Mouse (Mus musculus): ENCODE results near the gene Ikzf3. TPM values are rescaled to one million over a fixed set of nuclear protein-coding genes. Genes with fewer than 3 reads are reported as not detected.
A peak's percentile ranks its signal among the peaks of the same experiment; 100 is the strongest.

Gene Ikzf3
- polyA plus RNA-seq, 1 experiment = not detected

DNA sequence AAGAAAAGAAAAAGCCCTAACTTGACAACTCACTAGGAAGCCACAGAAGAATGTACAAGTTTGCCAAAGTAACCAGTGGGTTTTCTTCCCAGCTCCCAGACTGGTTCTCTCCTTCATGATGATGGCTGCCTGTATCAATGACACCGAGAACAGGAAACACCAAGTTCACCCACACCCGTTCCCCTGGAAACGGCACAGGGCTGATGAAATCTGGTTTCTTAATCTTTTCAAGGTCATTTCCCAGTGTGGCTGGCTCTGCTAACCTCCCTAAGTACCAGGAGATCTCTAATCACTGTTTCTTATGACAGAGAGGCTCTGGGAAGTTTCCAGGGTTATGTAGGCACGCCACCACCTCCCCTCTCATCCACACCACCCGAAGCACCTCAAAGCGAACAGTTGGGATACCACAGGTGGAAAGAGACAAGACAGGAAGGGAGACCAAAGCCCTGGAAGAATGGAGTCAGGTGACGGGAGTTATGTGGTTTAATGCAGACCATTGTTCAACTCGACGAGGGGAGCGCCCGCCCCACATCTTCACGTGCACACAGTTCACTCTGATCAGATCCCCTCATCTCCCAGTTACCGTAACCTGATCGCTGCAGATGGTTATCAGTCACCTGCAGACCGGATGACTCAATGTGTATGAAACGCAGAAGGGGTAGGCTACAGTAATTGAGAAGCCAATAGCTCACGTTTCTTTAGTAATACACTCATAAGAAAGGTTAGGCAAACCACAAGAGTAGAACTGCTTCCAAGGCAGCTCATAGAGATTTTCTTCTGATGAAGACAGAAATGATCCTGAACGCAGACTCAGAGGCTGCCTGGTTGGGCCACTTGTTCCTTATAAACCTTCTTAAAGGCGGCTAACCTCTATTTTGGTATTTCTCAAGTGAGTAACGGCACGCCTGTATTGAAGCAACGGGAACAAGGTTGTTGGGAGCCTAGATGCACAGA lies 75.8 kb downstream of the Ikzf3 start:
- H3K4me1 ChIP-seq (ENCODE audit: control insufficient read depth, insufficient read depth, low read length) = no peaks in the 10 kb centered on the region
- H3K4me3 ChIP-seq (ENCODE audit: insufficient read depth, low read length) = no peak overlapping the region
- TF ChIP-seq POLR2A (IDR thresholded peaks at IDR 0.05; ENCODE audit: borderline replicate concordance, low read depth, low read length) (no peak), CTCF (IDR thresholded peaks at IDR 0.05; ENCODE audit: low read depth, low read length) (no peak)
- no peak overlapping the region for H3K27ac ChIP-seq (ENCODE audit: insufficient read depth, low read depth, low read length)

DNA sequence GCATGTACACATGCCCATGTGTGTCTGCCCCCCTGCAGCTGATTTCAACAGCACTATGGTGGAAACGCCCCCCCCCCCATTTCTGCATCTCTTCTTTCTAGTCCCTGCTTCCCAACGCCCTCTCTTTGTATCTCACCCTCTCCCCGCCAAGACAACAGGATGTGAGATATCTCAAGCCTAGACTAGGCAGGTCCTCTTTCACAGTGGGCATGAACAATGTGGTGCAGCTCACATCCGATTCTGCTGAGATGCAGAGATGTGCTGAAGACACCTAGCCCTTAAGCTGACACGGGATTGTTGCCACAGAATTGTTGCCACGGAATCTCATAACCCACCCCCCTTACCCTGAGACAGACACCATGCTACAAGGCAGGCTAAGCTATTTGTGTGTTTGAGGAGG lies 81.3 kb downstream of the Ikzf3 start:
- no peak for TF ChIP-seq POLR2A (IDR thresholded peaks at IDR 0.05; ENCODE audit: borderline replicate concordance, low read depth, low read length)
- TF ChIP-seq CTCF (IDR thresholded peaks at IDR 0.05; ENCODE audit: low read depth, low read length) = no peak
- H3K4me3 ChIP-seq (ENCODE audit: insufficient read depth, low read length) = no peak overlapping the region
- H3K27ac ChIP-seq (ENCODE audit: insufficient read depth, low read depth, low read length) = no peak overlapping the region
- no peaks in the 10 kb centered on the region for H3K4me1 ChIP-seq (ENCODE audit: control insufficient read depth, insufficient read depth, low read length)

DNA sequence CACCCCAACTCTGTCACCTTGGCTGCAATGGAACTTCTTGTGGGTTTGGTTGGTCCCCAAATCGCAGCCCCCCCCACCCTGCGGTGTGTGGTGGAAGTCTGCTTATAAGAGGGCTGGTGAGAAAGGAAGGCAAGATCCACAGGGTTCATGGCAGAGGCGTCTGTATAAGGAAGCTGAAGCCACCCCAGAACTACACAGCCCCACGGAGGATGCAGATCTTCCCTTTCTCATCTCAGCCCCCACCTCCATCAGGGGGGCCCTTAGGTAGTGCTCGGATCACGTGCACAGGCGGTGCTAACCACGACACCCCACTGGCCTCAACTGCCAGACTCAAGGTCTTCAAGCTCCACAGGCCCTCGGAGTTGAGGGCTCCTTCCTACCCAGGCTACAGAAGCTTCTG lies 81.9 kb downstream of the Ikzf3 start:
- TF ChIP-seq CTCF (IDR thresholded peaks at IDR 0.05; ENCODE audit: low read depth, low read length) = no peak
- TF ChIP-seq POLR2A (IDR thresholded peaks at IDR 0.05; ENCODE audit: borderline replicate concordance, low read depth, low read length) = no peak
- no peaks in the 10 kb centered on the region for H3K4me1 ChIP-seq (ENCODE audit: control insufficient read depth, insufficient read depth, low read length)
- H3K4me3 ChIP-seq (ENCODE audit: insufficient read depth, low read length) = no peak overlapping the region
- no peak overlapping the region for H3K27ac ChIP-seq (ENCODE audit: insufficient read depth, low read depth, low read length)

DNA sequence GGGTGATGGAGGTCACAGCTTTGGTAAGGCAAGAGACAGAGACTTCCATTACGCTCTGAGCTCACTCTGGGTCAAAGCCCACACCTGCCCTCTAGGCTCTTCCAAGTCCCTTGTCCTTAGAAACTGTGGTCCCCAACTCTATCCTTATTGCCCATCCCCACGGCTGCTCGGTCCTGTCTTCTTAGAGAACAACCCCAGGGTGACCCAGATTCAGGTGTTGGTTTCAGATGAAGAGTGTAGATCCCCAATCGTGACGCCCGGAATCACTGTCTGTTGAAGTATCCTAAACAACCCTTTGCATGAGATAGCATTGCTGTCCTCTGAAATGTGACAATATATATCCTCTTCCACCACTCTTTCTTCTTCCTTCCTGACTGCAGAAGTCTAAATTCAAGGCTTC lies 83.6 kb downstream of the Ikzf3 start:
- TF ChIP-seq CTCF (IDR thresholded peaks at IDR 0.05; ENCODE audit: low read depth, low read length) = no peak
- no peak for TF ChIP-seq POLR2A (IDR thresholded peaks at IDR 0.05; ENCODE audit: borderline replicate concordance, low read depth, low read length)
- Histone ChIP-seq H3K27ac (ENCODE audit: insufficient read depth, low read depth, low read length) (no peak overlapping the region), H3K4me3 (ENCODE audit: insufficient read depth, low read length) (no peak overlapping the region), H3K4me1 (ENCODE audit: control insufficient read depth, insufficient read depth, low read length) (peaks cover 2% of the 10 kb centered on the region; the same call in 1 of the 2 replicates)

DNA sequence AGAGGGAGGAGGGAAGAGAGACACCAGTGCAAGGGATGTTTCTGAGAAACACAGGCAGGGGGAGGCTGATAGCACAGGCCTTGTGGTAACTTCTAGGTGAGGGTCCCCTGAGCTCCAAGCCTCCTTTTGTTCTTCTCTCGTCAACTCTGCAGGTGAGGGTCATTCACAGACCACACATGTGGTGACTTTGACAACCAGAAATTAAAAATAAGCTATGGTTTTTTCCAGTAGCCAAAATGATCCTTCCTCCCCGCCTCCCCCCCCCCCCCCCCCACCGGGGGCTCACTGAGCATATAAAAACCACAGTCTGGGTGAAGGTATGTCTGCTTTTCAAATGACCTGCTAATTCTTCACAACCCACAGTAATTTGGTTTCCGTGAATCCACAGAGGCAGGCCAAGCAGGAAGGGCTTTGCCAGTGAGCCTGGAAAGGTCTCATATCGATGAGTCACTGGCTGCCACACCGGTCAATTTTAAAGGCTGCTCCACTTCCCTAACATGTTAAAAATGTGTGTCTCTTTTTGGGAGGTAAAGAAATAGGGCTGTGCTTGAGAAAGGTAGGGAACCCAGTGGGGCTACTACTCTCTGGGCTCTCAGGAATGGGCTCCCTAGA lies 84.6 kb downstream of the Ikzf3 start:
- H3K4me3 ChIP-seq (ENCODE audit: insufficient read depth, low read length) = no peak overlapping the region
- TF ChIP-seq CTCF (IDR thresholded peaks at IDR 0.05; ENCODE audit: low read depth, low read length) (no peak), POLR2A (IDR thresholded peaks at IDR 0.05; ENCODE audit: borderline replicate concordance, low read depth, low read length) (no peak)
- peaks cover 3% of the 10 kb centered on the region; the same call in 1 of the 2 replicates for H3K4me1 ChIP-seq (ENCODE audit: control insufficient read depth, insufficient read depth, low read length)
- no peak overlapping the region for H3K27ac ChIP-seq (ENCODE audit: insufficient read depth, low read depth, low read length)

DNA sequence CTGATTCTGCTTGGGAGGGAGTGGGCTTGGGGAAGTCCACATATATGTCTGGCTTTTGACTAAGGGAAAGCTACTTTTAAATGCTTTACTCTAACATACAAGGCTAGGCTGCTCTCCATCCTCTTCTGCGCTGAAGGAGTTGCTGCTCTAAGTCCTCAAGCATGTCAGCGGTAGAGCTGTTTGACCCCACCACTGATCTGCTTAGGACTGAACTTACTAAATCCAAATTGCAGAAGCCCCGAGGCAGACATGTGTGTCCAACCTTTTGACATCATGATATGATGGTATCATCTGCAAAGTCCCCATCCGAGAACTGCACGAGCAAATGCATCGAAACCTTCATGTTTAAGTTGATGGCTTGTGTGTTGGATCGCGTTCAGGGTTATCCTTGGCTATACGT lies 86.0 kb downstream of the Ikzf3 start:
- Histone ChIP-seq H3K4me1 (ENCODE audit: control insufficient read depth, insufficient read depth, low read length) (peaks cover 3% of the 10 kb centered on the region; the same call in 1 of the 2 replicates), H3K4me3 (ENCODE audit: insufficient read depth, low read length) (no peak overlapping the region), H3K27ac (ENCODE audit: insufficient read depth, low read depth, low read length) (no peak overlapping the region)
- TF ChIP-seq POLR2A (IDR thresholded peaks at IDR 0.05; ENCODE audit: borderline replicate concordance, low read depth, low read length) = no peak
- no peak for TF ChIP-seq CTCF (IDR thresholded peaks at IDR 0.05; ENCODE audit: low read depth, low read length)

DNA sequence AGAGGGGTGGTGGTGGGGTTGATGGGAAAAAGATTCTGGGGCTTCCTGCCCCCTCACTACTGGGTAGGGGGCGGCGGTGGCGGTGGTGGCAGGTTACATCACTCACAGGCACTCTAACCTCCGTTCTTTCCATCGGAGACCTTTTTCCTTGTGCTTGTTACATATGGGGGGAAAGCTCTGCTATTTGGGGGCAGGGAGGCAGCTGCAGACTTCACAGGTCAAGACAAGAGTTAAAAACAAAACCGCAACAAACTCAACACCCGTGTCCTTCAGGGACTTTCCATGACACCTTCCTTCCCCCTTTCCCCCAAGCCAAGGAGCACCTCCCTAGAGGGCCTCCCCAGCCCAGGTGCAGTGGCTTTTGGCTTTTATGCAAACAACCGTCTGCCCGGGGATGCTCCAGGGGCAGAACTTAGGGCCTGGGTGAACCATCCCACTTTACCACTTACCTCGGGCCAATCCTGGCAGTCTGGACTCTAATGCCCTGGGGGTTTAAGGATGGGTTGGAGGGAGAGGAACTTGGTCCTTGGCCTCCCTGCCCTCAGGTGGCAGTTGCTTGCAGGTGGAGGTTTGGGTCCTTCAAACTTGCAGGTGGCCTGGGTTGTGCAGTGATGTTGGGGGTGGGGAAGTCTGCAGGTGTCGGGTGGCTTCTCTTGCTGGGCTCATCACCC lies 86.6 kb downstream of the Ikzf3 start:
- TF ChIP-seq CTCF (IDR thresholded peaks at IDR 0.05; ENCODE audit: low read depth, low read length) (no peak), POLR2A (IDR thresholded peaks at IDR 0.05; ENCODE audit: borderline replicate concordance, low read depth, low read length) (no peak)
- H3K4me3 ChIP-seq (ENCODE audit: insufficient read depth, low read length) = no peak overlapping the region
- H3K27ac ChIP-seq (ENCODE audit: insufficient read depth, low read depth, low read length) = no peak overlapping the region
- peaks cover 3% of the 10 kb centered on the region; the same call in 1 of the 2 replicates for H3K4me1 ChIP-seq (ENCODE audit: control insufficient read depth, insufficient read depth, low read length)

DNA sequence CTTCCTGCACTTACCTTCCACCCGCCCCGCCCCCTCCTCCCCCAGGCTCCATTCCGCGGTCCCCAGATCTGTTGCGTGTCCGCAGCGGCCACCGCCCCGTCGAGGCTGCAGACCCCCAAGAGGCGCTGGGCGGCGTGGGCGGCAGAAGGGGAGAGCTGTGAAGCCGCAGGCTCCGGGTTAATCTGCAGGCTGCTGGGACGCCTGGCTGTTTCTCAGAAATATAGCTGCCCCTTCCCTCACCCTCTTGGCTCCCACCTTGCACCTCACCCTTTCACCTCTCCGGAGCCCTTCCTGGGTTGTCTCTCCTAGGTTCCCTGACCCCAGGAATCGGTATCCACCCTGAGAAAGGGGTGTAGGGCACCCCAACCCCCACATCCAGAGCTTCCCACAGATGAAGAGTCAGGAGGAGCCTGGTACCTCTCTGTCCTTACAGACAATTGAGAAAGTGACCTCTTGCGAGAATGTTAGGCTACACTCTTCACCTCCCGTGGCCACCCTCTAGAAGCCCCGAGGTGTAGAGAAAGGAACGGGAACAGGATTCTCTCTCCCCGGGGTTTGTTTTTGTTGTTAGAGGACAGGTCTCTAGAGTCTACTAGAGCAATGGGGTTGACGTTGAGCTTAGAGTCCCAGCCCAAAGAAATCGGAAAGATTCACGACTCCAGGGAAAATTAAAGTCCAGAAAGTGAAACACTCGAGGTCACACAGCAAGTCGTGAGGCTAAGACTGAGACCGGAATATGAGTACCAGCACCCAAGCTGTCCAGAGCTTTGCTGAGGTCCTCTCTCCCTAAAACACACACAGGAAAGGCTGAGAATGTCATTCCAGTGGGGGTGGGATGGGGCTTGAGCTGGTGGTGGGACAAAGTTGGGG lies 87.5 kb downstream of the Ikzf3 start:
- H3K27ac ChIP-seq (ENCODE audit: insufficient read depth, low read depth, low read length) = no peak overlapping the region
- H3K4me3 ChIP-seq (ENCODE audit: insufficient read depth, low read length) = peak overlapping the region; percentile 64
- H3K4me1 ChIP-seq (ENCODE audit: control insufficient read depth, insufficient read depth, low read length) = peaks cover 3% of the 10 kb centered on the region; the same call in 1 of the 2 replicates
- TF ChIP-seq POLR2A (IDR thresholded peaks at IDR 0.05; ENCODE audit: borderline replicate concordance, low read depth, low read length) = no peak
- TF ChIP-seq CTCF (IDR thresholded peaks at IDR 0.05; ENCODE audit: low read depth, low read length) = no peak
